Mouse (Mus musculus): ENCODE measurements around the gene Olfr1230. TPM values are rescaled to one million over a fixed set of nuclear protein-coding genes. Genes with fewer than 3 reads are reported as not detected.

The Olfr1230 gene
- polyA plus RNA-seq (2014; fragmentation: Nextera tagmentation; extraction: Ambion mirVana), result not detected in 2 replicates

GRCm38 (mm10) chr2:89297168-89297567 is at the start of gene Olfr1230:
Gene Olfr1230 (minus strand): TSS chr2:89297268.
- no peak within 1 kb of the TSS for H3K4me3 ChIP-seq (ENCODE audit: low read depth, low read length)
- no peaks in the 10 kb centered on the region for H3K4me1 ChIP-seq (replicated peaks; ENCODE audit: control insufficient read depth, insufficient read depth, low read length)
- DNase-seq (ENCODE audit: low spot score) (no peak), ATAC-seq (replicated peaks; ENCODE audit: low FRiP score) (no peak)
- H3K27me3 ChIP-seq (replicated peaks; ENCODE audit: control insufficient read depth, insufficient read depth, low read length), result no peaks in the 10 kb centered on the region
- H3K9ac ChIP-seq (ENCODE audit: low read depth, low read length), result no peak within 1 kb of the TSS
- 77% methylated on average over 1 of the region's 1 CpGs for whole genome bisulfite sequencing
- no peaks in the 10 kb centered on the region for H3K36me3 ChIP-seq (ENCODE audit: control insufficient read depth, insufficient read depth, low read length)
- no peaks in the 10 kb centered on the region for H3K9me3 ChIP-seq (ENCODE audit: control insufficient read depth, low read length)
- H3K4me2 ChIP-seq, result no peak within 1 kb of the TSS
- no peak within 1 kb of the TSS for H3K27ac ChIP-seq (ENCODE audit: low read depth, low read length)

DNA sequence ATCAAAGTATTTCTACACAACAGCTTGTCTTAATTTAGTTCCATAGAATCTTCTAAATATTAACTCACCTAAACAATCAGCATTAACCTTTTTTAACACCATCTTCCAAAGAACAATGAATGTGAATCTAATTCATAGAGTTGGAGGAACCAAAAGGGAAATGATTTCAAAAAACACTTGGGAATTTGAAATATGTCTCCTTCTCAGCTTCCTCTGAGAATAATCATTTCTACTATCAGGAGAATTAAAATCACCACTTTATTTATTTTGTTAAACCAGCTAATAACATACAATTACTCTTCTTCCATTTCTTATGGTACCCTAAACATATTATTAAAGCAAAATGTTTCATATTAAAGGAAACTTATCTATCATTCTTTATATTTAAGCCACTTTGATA is 45.2 kb upstream of the Olfr1230 start, which contains the start of gene Olfr1233:
TSS of gene Olfr1233 (minus strand) at position 101 of the 400 bp plus-strand sequence.
- no peak within 1 kb of the TSS for H3K4me2 ChIP-seq
- H3K36me3 ChIP-seq (ENCODE audit: control insufficient read depth, insufficient read depth, low read length), result no peaks in the 10 kb centered on the region
- no peak for ATAC-seq (replicated peaks; ENCODE audit: low FRiP score)
- no peak within 1 kb of the TSS for H3K27ac ChIP-seq (ENCODE audit: low read depth, low read length)
- H3K27me3 ChIP-seq (replicated peaks; ENCODE audit: control insufficient read depth, insufficient read depth, low read length), result no peaks in the 10 kb centered on the region
- no peaks in the 10 kb centered on the region for H3K4me1 ChIP-seq (replicated peaks; ENCODE audit: control insufficient read depth, insufficient read depth, low read length)
- H3K4me3 ChIP-seq (ENCODE audit: low read depth, low read length), result no peak within 1 kb of the TSS
- no peak within 1 kb of the TSS for H3K9ac ChIP-seq (ENCODE audit: low read depth, low read length)
- DNase-seq (ENCODE audit: low spot score), result no peak
- H3K9me3 ChIP-seq (ENCODE audit: control insufficient read depth, low read length), result peaks cover 3% of the 10 kb centered on the region; the same call in 1 of the 2 replicates

DNA sequence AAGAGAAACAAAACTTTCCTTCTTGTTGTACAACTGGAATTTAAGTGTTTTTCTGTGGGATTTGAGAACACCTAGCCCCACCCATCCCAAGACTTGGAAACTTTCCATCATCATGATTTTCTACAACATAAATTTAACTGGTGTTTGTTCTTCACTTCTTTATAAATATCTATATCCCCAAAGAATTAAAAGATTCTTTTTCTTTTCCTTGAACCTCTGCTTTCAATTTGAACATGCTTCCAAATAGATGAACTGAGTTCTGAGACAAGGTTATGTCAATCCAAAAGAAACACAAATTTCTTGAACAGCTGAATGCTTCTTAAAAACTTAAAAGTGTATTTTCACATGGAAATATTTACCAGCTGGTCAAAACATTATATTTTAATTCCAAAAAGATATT is 32.5 kb upstream of the Olfr1230 start, which contains the start of gene Olfr1232:
TSS of gene Olfr1232 (minus strand) at position 101 of the 400 bp plus-strand sequence.
- Histone ChIP-seq H3K4me1 (replicated peaks; ENCODE audit: control insufficient read depth, insufficient read depth, low read length) (no peaks in the 10 kb centered on the region), H3K4me2 (no peak within 1 kb of the TSS), H3K27me3 (replicated peaks; ENCODE audit: control insufficient read depth, insufficient read depth, low read length) (no peaks in the 10 kb centered on the region)

GRCm38 (mm10) chr2:89306974-89307373 is 9.9 kb upstream of the Olfr1230 start, which contains the start of gene Olfr1231:
Gene Olfr1231 (minus strand): TSS chr2:89307074.
- WGBS, result 65% methylated on average over 2 of the region's 2 CpGs
- Histone ChIP-seq H3K4me1 (replicated peaks; ENCODE audit: control insufficient read depth, insufficient read depth, low read length) (no peaks in the 10 kb centered on the region), H3K9ac (ENCODE audit: low read depth, low read length) (no peak within 1 kb of the TSS), H3K4me3 (ENCODE audit: low read depth, low read length) (no peak within 1 kb of the TSS), H3K36me3 (ENCODE audit: control insufficient read depth, insufficient read depth, low read length) (no peaks in the 10 kb centered on the region), H3K4me2 (no peak within 1 kb of the TSS), H3K27me3 (replicated peaks; ENCODE audit: control insufficient read depth, insufficient read depth, low read length) (no peaks in the 10 kb centered on the region), H3K27ac (ENCODE audit: low read depth, low read length) (no peak within 1 kb of the TSS), H3K9me3 (ENCODE audit: control insufficient read depth, low read length) (no peaks in the 10 kb centered on the region)
- ATAC-seq (replicated peaks; ENCODE audit: low FRiP score) (no peak), DNase-seq (ENCODE audit: low spot score) (no peak)

More for the DNA sequence above, 32.5 kb upstream of the Olfr1230 start, which contains the start of gene Olfr1232:
- H3K36me3 ChIP-seq (ENCODE audit: control insufficient read depth, insufficient read depth, low read length), result no peaks in the 10 kb centered on the region
- no peak within 1 kb of the TSS for H3K4me3 ChIP-seq (ENCODE audit: low read depth, low read length)
- H3K27ac ChIP-seq (ENCODE audit: low read depth, low read length), result no peak within 1 kb of the TSS
- no peak within 1 kb of the TSS for H3K9ac ChIP-seq (ENCODE audit: low read depth, low read length)
- ATAC-seq (replicated peaks; ENCODE audit: low FRiP score) (no peak), DNase-seq (ENCODE audit: low spot score) (no peak)
- no peaks in the 10 kb centered on the region for H3K9me3 ChIP-seq (ENCODE audit: control insufficient read depth, low read length)

GRCm38 (mm10) chr2:89287914-89288313 is 9.2 kb downstream of the Olfr1230 start, which contains the start of gene Olfr1229:
Gene Olfr1229 (minus strand): TSS chr2:89288014.
- H3K4me1 ChIP-seq (replicated peaks; ENCODE audit: control insufficient read depth, insufficient read depth, low read length), result no peaks in the 10 kb centered on the region
- H3K36me3 ChIP-seq (ENCODE audit: control insufficient read depth, insufficient read depth, low read length), result no peaks in the 10 kb centered on the region
- no peak for ATAC-seq (replicated peaks; ENCODE audit: low FRiP score)
- no peaks in the 10 kb centered on the region for H3K27me3 ChIP-seq (replicated peaks; ENCODE audit: control insufficient read depth, insufficient read depth, low read length)
- H3K9me3 ChIP-seq (ENCODE audit: control insufficient read depth, low read length), result no peaks in the 10 kb centered on the region
- no peak within 1 kb of the TSS for H3K27ac ChIP-seq (ENCODE audit: low read depth, low read length)
- no peak for DNase-seq (ENCODE audit: low spot score)
- H3K9ac ChIP-seq (ENCODE audit: low read depth, low read length), result no peak within 1 kb of the TSS
- 76% methylated on average over 2 of the region's 2 CpGs for WGBS
- H3K4me3 ChIP-seq (ENCODE audit: low read depth, low read length), result no peak within 1 kb of the TSS
- H3K4me2 ChIP-seq, result no peak within 1 kb of the TSS

DNA sequence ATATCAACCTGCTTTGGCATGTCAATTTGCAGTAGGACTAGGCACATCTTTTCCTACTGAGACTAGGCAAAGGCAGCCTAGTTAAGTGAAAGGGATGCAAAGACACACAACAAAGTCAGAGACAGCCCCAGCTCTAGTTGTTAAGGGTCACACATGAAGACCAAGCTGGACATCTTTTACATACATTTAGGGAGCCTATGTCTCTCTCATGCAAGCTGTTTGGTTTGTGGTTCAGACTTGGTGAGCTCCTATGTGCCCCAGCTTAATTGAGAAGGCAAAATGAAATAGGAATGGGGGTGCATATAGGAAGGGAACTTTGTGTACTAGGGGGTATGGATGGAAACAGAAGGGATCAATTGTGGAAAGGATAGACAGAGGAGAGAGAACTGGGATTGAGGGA is 43.1 kb downstream of the Olfr1230 start, which contains the start of gene Olfr1228:
TSS of gene Olfr1228 (minus strand) at position 101 of the 400 bp plus-strand sequence.
- Histone ChIP-seq H3K9ac (ENCODE audit: low read depth, low read length) (no peak within 1 kb of the TSS), H3K4me1 (replicated peaks; ENCODE audit: control insufficient read depth, insufficient read depth, low read length) (no peaks in the 10 kb centered on the region), H3K27me3 (replicated peaks; ENCODE audit: control insufficient read depth, insufficient read depth, low read length) (no peaks in the 10 kb centered on the region), H3K4me2 (no peak within 1 kb of the TSS), H3K36me3 (ENCODE audit: control insufficient read depth, insufficient read depth, low read length) (no peaks in the 10 kb centered on the region), H3K9me3 (ENCODE audit: control insufficient read depth, low read length) (no peaks in the 10 kb centered on the region), H3K4me3 (ENCODE audit: low read depth, low read length) (no peak within 1 kb of the TSS), H3K27ac (ENCODE audit: low read depth, low read length) (no peak within 1 kb of the TSS)
- no peak for ATAC-seq (replicated peaks; ENCODE audit: low FRiP score)
- no peak for DNase-seq (ENCODE audit: low spot score)

Other genes starting within 250 kb of the Olfr1230 start
- gene Olfr1218, start 236.1 kb downstream of the Olfr1230 start, polyA plus RNA-seq (2014; fragmentation: Nextera tagmentation; extraction: Ambion mirVana), result not detected in 2 replicates
- not detected in 2 replicates for gene Olfr1219, start 213.8 kb downstream of the Olfr1230 start, polyA plus RNA-seq (2014; fragmentation: Nextera tagmentation; extraction: Ambion mirVana)
- not detected in 2 replicates for gene Olfr1220, start 190.4 kb downstream of the Olfr1230 start, polyA plus RNA-seq (2014; fragmentation: Nextera tagmentation; extraction: Ambion mirVana)
- not detected in 2 replicates for gene Olfr1221, start 180.0 kb downstream of the Olfr1230 start, polyA plus RNA-seq (2014; fragmentation: Nextera tagmentation; extraction: Ambion mirVana)
- not detected in 2 replicates for gene Olfr1222, start 164.2 kb downstream of the Olfr1230 start, polyA plus RNA-seq (2014; fragmentation: Nextera tagmentation; extraction: Ambion mirVana)
- not detected in 2 replicates for gene Olfr1223, start 145.7 kb downstream of the Olfr1230 start, polyA plus RNA-seq (2014; fragmentation: Nextera tagmentation; extraction: Ambion mirVana)
- gene Olfr1224-ps1, start 133.2 kb downstream of the Olfr1230 start, polyA plus RNA-seq (2014; fragmentation: Nextera tagmentation; extraction: Ambion mirVana), result not detected in 2 replicates
- gene Olfr1225, start 122.6 kb downstream of the Olfr1230 start, polyA plus RNA-seq (2014; fragmentation: Nextera tagmentation; extraction: Ambion mirVana), result not detected in 2 replicates
- gene Olfr1226, start 97.2 kb downstream of the Olfr1230 start, polyA plus RNA-seq (2014; fragmentation: Nextera tagmentation; extraction: Ambion mirVana), result not detected in 2 replicates
- not detected in 2 replicates for gene Olfr1228, start 43.2 kb downstream of the Olfr1230 start, polyA plus RNA-seq (2014; fragmentation: Nextera tagmentation; extraction: Ambion mirVana)
- gene Olfr1229, start 9.3 kb downstream of the Olfr1230 start, polyA plus RNA-seq (2014; fragmentation: Nextera tagmentation; extraction: Ambion mirVana), result not detected in 2 replicates
- gene Olfr1231, start 9.8 kb upstream of the Olfr1230 start, polyA plus RNA-seq (2014; fragmentation: Nextera tagmentation; extraction: Ambion mirVana), result not detected in 2 replicates
- gene Olfr1232, start 32.4 kb upstream of the Olfr1230 start, polyA plus RNA-seq (2014; fragmentation: Nextera tagmentation; extraction: Ambion mirVana), result not detected in 2 replicates
- not detected in 2 replicates for gene Olfr1233, start 45.1 kb upstream of the Olfr1230 start, polyA plus RNA-seq (2014; fragmentation: Nextera tagmentation; extraction: Ambion mirVana)
- not detected in 2 replicates for gene Olfr1234, start 67.6 kb upstream of the Olfr1230 start, polyA plus RNA-seq (2014; fragmentation: Nextera tagmentation; extraction: Ambion mirVana)
- gene Olfr1238, start 112.4 kb upstream of the Olfr1230 start, polyA plus RNA-seq (2014; fragmentation: Nextera tagmentation; extraction: Ambion mirVana), result not detected in 2 replicates
- not detected in 2 replicates for gene Olfr1239, start 123.1 kb upstream of the Olfr1230 start, polyA plus RNA-seq (2014; fragmentation: Nextera tagmentation; extraction: Ambion mirVana)
- not detected in 2 replicates for gene Olfr1240, start 145.7 kb upstream of the Olfr1230 start, polyA plus RNA-seq (2014; fragmentation: Nextera tagmentation; extraction: Ambion mirVana)
- gene Olfr1241, start 189.9 kb upstream of the Olfr1230 start, polyA plus RNA-seq (2014; fragmentation: Nextera tagmentation; extraction: Ambion mirVana), result not detected in 2 replicates
- not detected in 2 replicates for gene Olfr1242, start 201.1 kb upstream of the Olfr1230 start, polyA plus RNA-seq (2014; fragmentation: Nextera tagmentation; extraction: Ambion mirVana)
- not detected in 2 replicates for gene Olfr1243, start 234.2 kb upstream of the Olfr1230 start, polyA plus RNA-seq (2014; fragmentation: Nextera tagmentation; extraction: Ambion mirVana)